Mouse (Mus musculus) stomach, postnatal 0 days (tissue): ENCODE results near the gene Nynrin.

ENCODE experiments used
- CTCF ChIP-seq: IDR thresholded peaks from 2 replicates; pipeline ENCODE4 v1.5.1; 2016; ENCODE audit warnings: antibody characterized with exemption, low read depth, mild to moderate bottlenecking, moderate library complexity
- EP300 ChIP-seq: optimal IDR thresholded peaks from 2 replicates; pipeline ENCODE3; 2016; ENCODE audit warnings: antibody characterized with exemption

DNA sequence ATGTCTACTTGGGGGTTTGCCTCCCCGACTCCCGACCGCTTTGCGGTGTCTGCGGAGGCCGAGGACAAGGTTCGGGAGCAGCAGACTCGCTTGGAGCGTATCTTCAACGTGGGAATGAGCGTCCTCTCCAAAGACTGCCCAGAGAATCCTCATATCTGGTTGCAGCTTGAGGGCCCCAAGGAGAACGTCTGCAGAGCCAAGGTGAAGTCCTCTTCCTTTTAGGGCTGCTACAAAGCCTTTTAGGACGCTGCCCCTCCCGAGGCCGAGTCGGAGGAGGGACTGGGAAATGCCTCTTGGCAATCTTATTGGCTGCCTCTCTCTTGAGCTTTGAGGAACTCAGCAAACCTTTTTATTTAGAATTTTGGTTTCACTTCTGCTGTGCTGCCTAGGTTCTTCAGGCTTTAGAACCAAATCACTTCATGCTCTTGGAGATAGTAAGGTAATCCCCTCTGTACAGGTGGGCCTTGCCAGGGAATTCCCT lies 32.0 kb downstream of the Nynrin start:
- TF ChIP-seq CTCF (no peak), EP300 (no peak)
